Mouse (Mus musculus): ENCODE results near the gene H2bfm. TPM values are rescaled to one million over a fixed set of nuclear protein-coding genes. Genes with fewer than 3 reads are reported as not detected.
A peak's percentile ranks its signal among the peaks of the same experiment; 100 is the strongest.
"Not testable (repeated sequence)": the region's sequence is repeated elsewhere in the genome, so short reads cannot be mapped to it uniquely, and the experiment has no call there.

Gene H2bfm
- total RNA-seq (2021): not detected

DNA sequence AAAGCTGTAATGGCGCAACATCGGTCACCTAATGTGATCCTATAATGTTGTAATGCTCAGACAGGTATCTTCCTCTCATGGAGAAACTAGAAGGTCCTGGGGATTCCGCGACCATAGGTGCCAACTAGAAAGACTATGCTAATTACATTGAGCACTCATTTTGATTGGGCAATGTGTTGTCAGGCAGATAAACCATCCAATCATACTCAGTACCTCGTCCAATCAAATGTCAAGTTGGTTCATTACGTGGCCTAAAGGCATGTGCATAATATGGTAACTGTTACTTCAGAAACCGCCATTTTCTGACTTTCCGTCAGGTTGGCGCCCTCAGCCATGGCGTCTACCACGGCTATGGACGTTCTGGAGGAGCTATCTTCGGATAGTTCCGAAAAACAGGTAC is at the start of gene H2bfm:
H2bfm (plus strand) TSS at position 295 of the 400 bp plus-strand sequence.
- intact Hi-C loops (cut with DNase I): no loop called here
- no peak for DNase-seq (ENCODE audit: extremely low spot score in 1 of 2, low spot score in 2 of 2)

DNA sequence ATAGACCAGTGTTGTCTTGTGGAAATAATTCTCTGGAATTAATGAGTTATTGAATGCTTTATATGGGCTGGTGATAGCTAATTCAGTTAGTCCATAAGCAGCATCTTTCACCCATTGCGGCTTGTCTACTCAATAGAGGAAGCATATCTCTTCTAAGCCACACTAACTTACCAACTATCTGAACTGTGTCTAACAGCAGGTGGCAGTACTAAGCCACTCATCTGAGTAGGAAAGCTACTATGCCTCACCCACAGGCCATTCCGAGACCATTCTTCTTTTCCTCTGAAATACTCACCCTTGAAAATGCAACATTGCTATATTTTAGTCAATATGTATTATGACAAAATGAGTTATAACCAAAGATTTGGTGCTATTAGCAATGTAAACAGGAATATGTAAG is 31.4 kb upstream of the H2bfm start:
- DNase-seq (ENCODE audit: extremely low spot score in 1 of 2, low spot score in 2 of 2): peak; percentile 5 to 18
- intact Hi-C loops (cut with DNase I): no loop called here

DNA sequence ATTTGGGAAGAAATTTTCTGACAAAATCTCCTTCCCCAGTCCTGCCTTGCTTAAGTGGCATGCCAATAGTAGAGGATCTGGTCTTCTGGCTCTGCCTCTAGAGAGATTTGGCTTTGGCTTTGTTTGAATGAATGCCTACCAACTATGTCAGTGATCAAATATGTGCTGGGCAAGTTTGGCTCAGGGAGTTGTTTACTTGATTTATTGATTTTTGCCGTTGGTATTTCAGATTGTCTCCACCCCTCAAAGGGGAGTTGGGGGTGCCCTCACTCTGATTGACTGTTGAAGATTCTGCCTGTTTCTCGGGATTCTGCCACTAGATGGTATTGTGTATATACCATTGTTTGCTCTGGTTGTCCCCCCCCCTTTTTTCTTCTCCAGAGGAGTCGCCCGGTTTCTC is 22.8 kb upstream of the H2bfm start:
- no peak for DNase-seq (ENCODE audit: extremely low spot score in 1 of 2, low spot score in 2 of 2)
- intact Hi-C loops (cut with DNase I): no loop called here

DNA sequence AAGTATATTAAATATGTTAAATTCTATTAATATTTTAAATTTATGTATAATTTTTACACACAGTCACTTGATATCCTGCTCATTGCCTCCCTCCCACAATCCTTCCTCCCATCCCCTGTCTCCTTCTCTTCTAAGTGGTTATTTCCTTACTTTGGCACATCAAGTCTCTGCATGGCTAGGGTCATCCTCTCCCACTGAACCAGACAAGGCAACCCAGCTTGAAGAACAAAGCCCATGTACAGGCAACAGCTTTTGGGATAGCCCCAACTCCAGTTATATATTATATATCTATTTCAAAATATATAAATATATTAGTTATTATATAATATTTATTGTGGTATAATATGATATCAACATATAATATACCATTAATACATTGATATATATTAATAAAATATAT is 1.3 kb upstream of the H2bfm start:
- DNase-seq (ENCODE audit: extremely low spot score in 1 of 2, low spot score in 2 of 2): no peak
- intact Hi-C loops (cut with DNase I): no loop called here

DNA sequence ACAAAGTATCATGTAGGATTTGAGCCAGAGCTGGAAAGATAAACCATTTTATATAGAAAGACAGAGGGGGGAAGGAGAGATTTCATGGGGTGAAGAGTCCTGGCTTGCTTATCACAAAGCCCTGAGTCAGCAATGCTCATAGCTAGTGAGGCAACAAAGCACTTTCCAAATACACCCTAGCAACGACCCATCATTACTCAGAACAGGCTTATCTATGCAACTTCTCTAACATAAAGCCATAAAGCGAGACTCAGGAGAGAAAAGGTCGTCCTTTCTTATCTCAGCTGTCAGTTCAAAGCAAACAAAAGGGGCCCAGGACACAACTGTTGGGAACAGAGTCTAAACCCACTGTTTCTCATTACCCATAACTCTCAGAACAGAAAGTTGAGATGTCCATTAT is 10.9 kb downstream of the H2bfm start:
- intact Hi-C loops (cut with DNase I): no loop called here
- no peak for DNase-seq (ENCODE audit: extremely low spot score in 1 of 2, low spot score in 2 of 2)

DNA sequence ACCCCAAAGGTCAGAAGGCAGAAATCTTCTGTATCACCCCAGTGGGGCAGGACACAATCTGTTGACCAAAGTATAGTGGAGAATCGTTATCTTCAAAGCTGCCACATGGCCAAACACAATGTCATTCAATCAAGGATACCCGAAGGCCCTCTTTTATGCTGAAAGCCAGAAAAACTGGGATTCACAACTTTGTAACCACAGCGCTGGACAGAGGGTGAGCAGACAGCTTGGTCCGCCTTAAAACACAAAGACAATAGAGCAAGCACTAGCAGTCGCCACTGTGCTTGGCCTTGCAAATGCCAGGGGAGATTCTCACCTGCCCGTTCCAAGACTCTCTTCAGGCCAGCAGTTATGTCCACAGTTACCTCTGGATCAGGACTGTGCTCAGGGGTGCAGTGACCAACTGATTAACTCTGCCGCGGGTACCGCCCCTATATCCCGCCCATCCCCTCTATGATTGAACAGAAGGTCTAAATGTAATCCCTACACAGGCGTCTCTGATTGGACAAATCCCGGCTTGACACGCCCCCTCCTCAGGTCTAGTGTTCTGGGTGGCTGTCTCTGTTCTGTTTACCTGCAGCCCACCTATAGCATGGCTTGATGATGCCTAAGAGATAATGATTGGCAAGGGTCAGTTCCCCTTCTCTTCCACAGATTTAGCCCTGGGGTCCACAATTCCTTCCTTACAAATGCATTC is 30.6 kb downstream of the H2bfm start:
- DNase-seq (ENCODE audit: extremely low spot score in 1 of 2, low spot score in 2 of 2): peak; percentile 79 to 86
- intact Hi-C loops (cut with DNase I): loop anchor here (5.0 kb wide), 1 partner anchor 215 kb away; the partner anchor contains the start of gene Morf4l2

DNA sequence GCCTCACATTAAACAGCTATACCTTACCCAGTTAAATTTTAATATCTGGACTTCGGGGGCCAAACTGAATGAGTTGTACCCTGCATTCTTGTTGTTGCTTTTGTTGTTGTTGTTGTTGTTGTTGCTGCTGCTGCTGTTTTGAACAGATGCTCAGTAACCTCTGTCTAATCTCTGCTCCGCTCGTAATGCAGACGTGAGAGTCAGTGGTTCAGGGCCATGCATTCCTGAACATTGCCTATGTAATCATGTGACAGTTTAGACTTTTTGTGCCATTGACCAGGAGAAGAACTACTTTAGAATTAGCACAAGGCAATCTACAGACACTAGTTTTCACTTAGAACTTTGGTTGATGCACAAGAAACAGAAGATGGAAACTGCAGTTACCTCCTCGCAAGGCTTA is 31.2 kb downstream of the H2bfm start:
- DNase-seq (ENCODE audit: extremely low spot score in 1 of 2, low spot score in 2 of 2): not testable (repeated sequence)
- intact Hi-C loops (cut with DNase I): loop anchor here (5.0 kb wide), 1 partner anchor 216 kb away; the partner anchor contains the start of gene Morf4l2

DNA sequence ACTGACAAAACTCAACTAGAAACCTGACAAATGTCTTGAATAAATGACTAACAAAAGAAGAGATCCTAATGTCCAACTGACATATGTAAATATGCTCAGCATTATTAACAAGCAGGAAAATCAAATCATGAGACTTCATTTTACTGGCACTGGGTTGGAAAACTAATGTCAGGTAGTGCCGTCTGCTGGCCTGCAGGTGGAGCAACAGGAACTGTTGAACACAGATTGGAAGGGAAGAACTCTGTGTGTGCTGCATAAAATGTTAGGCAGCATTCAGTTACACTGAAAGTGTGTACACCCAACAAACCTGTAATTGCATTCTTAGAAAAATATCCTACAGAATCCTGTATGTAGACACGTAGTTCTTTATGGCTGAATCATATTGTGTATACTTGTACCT is 32.6 kb downstream of the H2bfm start:
- peak in 1 of 2 experiments; percentile 16 for DNase-seq (ENCODE audit: extremely low spot score in 1 of 2, low spot score in 2 of 2)
- intact Hi-C loops (cut with DNase I): loop anchor here (5.0 kb wide), 2 partner anchors 58 to 217 kb away; partner anchors contain the start of gene Morf4l2

DNA sequence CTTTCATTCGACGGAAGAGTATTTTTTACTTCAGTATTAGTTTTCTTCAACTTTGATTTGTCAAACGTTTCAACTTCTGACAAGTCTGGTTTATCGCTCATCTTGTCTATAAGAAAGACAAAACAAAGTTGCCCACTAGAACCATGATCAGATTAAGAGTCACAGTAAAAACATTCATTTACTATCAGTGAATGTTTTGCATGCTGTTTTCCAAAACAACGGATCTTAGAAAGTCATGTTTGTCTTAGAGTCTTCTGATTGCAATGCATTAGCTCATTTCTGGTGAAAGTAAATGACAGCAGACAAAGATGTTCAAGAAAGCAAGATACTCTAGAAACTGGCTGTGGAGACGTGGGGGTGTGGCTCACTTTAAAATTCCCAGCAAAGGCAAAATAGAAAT is 48.3 kb downstream of the H2bfm start, which contains the start of gene Tmsb15b2:
Tmsb15b2 (minus strand) TSS at position 101 of the 400 bp plus-strand sequence.
- DNase-seq (ENCODE audit: extremely low spot score in 1 of 2, low spot score in 2 of 2); intact Hi-C loops (cut with DNase I): not testable (repeated sequence)

DNA sequence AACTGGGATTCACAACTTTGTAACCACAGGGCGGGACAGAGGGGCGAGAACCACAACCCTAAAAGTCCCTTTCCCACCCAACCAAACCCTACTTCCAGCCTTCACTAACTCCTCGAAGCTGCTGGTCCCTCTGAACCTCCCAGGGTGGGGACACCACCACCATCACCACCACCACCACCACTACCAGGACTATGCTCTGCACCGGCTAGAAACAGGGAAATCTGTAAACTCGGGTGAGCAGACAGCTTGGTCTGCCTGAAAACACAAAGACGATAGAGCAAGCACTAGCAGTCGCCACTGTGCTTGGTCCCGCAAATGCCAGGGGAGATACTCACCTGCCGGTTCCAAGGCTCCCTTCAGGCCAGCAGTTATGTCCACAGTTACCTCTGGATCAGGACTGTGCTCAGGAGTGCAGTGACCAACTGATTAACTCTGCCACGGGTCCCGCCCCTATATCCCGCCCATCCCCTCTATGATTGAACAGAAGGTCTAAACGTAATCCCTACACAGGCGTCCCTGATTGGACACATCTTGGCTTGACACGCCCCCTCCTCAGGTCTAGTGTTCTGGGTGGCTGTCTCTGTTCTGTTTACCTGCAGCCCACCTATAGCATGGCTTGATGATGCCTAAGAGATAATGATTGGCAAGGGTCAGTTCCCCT is 49.4 kb downstream of the H2bfm start, which contains the start of the genes Tmsb15l and Tmsb15b1:
Tmsb15l (minus strand) TSS at position 446 of the 661 bp plus-strand sequence.
Tmsb15b1 (minus strand) TSS at position 451 of the 661 bp plus-strand sequence.
- intact Hi-C loops (cut with DNase I): no loop called here

More for the DNA sequence above, 49.4 kb downstream of the H2bfm start, which contains the start of the genes Tmsb15l and Tmsb15b1:
- DNase-seq (ENCODE audit: extremely low spot score in 1 of 2, low spot score in 2 of 2): peak; percentile 43 to 85

Other genes starting within 250 kb of the H2bfm start
- 10 to 100 TPM; 14.5 TPM for gene Tceal1, start 219.3 kb upstream of the H2bfm start, total RNA-seq (2021)
- gene Morf4l2, start 183.6 kb upstream of the H2bfm start, total RNA-seq (2021): 100 to 1,000 TPM; 384 to 412 TPM
- gene Glra4, start 147.2 kb upstream of the H2bfm start, total RNA-seq (2021): not detected
- gene Plp1, start 104.7 kb upstream of the H2bfm start, total RNA-seq (2021): 100 to 1,000 TPM in 1 of 2 experiments, 10 to 100 TPM in 1; 91.6 to 184 TPM
- gene Rab9b, start 58.6 kb upstream of the H2bfm start, total RNA-seq (2021): 10 to 100 TPM; 22.7 to 25.3 TPM
- 10 to 100 TPM; 25.1 to 47.4 TPM for gene Tmsb15b2, start 48.2 kb downstream of the H2bfm start, total RNA-seq (2021)
- gene Tmsb15l, start 49.5 kb downstream of the H2bfm start, total RNA-seq (2021): 1 to 10 TPM; 3.1 to 4.3 TPM
- 10 to 100 TPM in 1 of 2 experiments, 1 to 10 TPM in 1; 6.8 to 20.8 TPM for gene Tmsb15b1, start 49.5 kb downstream of the H2bfm start, total RNA-seq (2021)
- gene Zcchc18, start 65.8 kb downstream of the H2bfm start, total RNA-seq (2021): 100 to 1,000 TPM; 300 to 302 TPM
- 10 to 100 TPM; 17.5 to 30.4 TPM for gene Slc25a53, start 111.0 kb downstream of the H2bfm start, total RNA-seq (2021)
- 10 to 100 TPM in 1 of 2 experiments, 1 to 10 TPM in 1; 9.4 to 10.6 TPM for gene Fam199x, start 122.3 kb downstream of the H2bfm start, total RNA-seq (2021)
- gene Esx1, start 194.8 kb downstream of the H2bfm start, total RNA-seq (2021): not detected

Data from left cerebral cortex, postnatal 10 days (tissue).